Mouse (Mus musculus) ovary, adult 18-20 months (tissue): Measurements from ENCODE around the gene Sphkap.

Experiments
- DNase-seq: peaks from one replicate; pipeline ENCODE4 v3.0.0; 2022; ENCODE audit warnings: low spot score, mixed read lengths

The Sphkap gene

DNA sequence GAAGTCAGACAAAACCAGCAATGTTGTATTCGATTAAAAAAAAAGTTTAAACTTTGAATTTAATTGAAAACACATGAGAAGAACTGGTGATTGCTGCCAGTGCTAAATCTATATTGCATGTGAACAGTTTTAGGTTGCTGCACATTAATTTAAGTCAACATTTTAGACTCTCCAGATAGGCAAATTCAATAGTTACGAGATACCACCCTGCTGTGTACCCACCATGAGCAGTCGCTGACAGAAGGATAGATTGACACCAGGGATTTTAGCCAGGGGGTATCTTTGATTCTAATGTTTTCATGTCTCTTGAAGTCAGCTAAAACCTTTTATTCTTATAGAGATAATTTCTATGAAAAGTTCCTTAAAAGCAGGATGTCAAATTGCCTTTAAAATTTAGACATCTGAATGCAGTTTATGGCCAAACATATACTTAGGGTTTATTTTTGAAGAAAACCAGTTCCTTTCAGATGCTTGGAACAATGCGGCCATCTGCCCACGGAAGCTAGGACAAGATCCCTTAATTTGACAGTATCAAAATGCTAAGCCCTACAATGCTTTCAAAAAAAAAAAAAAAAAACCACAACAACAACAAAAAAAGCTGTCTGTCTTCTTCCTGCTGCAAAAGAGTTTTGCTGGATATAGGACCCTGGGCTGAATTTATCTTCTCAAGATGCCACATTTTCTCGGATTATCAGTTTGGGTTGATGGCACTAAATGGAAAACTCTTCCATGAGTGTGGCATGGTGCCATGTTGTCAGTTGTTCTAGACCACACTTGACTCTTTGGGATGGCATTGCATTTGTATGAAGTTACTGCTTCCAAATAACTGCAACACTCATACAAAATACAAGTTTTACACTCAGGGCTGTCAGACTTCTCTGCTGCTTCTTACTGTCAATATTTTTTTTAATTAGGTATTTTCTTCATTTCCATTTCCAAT is 110.6 kb downstream of the Sphkap start:
- DNase-seq, result no peak

- DNase-seq, result no peak
Observed at GRCm38 (mm10) chr1:83285866-83286265, 122.1 kb downstream of the Sphkap start.

DNA sequence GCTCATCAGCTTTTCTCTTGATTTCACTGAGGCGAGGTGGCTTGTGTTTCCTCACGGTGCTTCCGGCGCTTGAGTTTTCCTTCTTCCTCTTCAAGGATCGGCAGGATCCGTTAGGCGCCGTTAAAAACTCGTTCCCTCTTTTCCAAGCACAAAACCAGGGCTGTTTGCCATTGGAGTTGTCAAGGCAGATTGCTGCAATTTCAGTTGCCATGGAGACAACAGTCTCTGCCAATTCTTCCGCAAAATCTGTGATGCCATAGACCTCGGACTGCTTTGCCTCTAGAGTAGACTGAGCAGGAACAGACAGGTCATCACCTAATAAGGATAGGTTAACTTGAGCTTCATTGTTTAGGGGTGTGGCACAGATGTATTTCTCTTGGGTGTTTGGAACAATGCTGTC is 131.0 kb downstream of the Sphkap start:
- no peak for DNase-seq

DNA sequence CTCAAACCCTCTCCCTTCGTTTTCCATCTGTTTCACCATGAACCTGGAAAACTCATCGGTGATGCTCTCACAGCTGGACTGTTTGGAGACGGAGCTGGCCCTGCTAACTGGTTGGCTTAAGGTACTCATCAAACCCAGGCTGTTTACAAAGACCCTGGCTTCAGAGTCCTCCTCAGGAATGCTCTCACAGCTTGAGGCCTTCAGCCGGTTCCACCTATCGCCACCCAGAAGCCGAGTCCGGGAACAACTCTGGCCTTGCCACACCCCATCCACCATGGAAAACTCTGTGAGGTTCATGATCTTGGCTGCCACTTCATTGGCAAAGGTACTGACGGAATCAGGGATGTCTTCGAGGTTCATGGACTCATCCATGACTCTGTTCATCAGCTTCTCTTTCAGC is 131.4 kb downstream of the Sphkap start:
- no peak for DNase-seq

DNA sequence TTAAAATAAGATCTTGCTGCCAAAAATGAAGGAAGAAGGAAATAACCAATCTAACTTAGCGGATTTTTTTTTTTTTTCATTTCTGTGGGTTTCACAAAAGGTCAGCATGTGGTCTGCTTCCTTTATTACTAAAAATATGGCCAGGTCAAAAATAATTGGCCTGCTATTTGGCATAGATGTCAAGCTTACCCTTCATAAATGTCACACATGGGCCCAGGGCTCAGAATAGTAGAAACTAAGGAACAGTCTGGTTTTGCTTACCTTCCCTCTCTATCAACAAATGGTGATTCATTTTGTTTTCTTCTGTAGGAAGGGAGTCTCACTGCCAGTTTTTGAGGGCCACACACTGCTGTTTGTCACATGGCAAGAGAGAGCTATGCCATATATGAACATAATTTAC is 156.3 kb downstream of the Sphkap start:
- no peak for DNase-seq

GRCm38 (mm10) chr1:83248235-83248746 is 159.7 kb downstream of the Sphkap start:
- DNase-seq, result no peak

- DNase-seq, result no peak
Observed at GRCm38 (mm10) chr1:83227946-83228345, 180.1 kb downstream of the Sphkap start.

DNA sequence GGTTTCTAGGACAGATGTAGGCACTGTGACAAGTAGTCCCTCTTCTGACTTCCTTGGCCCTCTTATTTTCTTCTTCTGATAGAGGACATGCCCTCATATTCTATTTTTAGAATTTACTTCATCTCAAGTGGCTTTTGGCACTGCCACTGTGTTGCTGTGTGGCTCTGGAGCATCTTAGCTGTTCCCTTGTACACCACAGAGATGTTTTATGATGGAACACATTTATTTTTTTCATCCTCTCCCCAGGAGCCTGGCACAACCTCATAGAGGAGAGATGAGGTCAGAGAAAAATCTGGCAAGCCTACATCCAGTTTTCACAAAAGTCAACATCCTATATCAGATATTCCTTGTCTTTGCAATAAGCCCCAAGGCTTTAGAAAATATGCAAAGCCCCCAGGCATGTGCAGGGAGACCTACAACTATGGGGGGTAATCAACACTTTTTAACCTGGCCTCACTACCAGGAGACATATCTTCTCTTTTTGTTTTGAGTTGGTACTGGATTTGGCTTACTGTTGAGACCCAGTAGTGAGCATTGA is 183.5 kb downstream of the Sphkap start:
- DNase-seq, result no peak

DNA sequence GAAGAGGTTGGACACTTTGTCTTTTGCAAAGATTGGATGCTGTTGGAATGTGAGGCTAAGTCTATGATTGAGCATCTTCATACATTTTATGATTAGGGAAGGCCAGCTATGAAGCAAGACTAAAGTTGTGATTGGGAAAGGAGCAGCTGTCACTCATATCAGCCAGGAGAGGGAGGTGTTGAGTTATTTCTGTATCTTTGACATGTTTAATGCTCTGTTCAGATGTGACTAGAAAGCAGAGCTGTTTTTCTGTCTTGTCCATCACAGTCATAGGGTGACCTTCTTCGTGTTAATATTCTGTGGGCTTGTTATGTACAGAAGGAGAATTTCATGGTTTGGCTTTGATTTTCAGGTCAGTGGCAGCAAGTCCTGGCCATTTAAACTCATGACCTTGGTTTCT is 184.9 kb downstream of the Sphkap start:
- no peak for DNase-seq

DNA sequence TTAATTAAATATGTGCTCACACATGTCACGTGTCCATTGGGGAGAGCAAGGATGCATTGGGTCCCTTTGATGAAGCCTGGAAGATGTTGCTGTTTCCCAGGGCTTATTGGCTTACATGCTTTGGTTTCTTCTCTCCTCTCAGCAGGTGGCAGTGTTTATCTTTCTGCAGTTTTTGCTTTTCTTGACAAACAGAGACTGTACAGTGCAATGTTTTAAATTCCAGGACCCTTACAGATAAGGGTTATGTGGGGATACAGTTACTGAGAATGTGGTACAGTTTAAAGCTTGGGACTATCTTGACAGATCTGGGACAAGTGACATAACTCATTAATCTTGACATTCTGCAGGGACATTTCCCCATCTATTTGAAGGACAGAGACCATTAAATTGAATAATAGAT is 189.7 kb downstream of the Sphkap start:
- DNase-seq, result no peak

GRCm38 (mm10) chr1:83209981-83210380 is 198.0 kb downstream of the Sphkap start:
- no peak for DNase-seq
